Mouse (Mus musculus): ENCODE data around the gene Itga1.
A peak's percentile ranks its signal among the peaks of the same experiment; 100 is the strongest.

DNA sequence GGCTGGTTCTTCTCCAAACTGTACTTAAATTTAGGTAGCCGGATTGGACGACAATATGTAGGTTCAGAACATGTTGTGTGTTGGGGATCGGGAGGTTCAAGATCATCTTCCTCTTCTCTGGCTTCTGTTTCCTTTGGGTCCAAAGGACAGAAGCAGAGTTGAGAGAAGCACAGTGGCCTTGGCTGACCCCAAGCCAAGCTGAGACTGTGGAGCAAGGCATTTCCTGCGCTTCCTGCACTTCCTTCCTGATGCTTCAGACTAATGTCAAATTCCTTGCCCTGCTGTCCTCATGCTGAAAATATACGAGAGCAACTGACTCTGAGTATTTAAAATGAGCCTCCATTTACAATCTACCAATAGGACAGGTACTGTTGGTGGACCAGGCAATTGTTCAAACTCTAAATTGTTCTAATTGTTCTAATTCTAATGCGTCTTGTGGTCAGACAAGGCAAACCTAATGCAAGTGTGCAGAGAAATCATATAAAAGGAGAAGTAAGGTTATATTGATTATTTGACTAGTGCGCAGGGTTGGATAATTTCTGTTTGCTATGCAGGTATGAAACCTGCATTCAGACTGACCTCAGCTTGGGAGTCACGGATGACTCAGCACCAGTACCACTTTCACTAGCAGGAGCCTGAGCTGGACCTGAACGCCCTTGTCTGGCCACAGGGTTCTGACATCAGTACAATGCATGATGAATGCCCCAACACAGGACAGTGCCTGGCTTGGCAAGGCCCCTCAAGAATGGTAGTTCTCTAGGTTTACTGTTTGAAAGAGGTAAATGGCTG is 24.2 kb downstream of the Itga1 start:
- TF ChIP-seq EP300 (IDR thresholded peaks at IDR 0.05) (0 out of 2 replicates have a peak, but pooled peaks have one; percentile 10), CTCF (IDR thresholded peaks at IDR 0.05) (no peak)
